In the genomic region with DNA sequence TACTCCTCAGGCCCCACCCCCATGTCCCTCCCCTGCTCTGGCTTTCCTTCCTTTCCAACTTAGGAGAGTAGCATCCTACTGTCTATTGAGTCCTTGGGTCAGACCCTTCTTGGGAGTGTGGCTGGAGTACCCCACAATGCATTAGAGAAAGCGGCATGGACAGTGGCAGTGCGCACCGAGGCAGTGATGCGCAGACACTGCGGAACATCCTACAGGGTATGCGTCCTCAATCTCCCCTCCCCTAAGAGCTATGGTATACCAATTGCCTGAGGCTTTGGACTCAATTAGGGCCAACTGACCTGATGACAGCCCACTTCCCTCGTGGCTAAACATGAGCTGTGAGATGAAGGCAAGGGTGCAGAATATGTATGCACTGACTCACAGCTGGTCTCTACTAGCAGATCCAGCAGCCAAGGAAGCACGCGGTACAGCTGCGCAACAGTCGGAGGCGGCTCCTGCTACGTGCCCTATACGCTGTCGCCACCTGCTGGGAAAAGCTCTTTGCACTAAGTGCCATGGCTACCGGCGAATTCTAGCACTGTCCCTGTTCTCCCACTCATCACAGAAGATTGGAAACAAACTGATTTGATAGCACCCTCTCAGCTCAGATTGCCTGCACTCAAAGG, we compare ENCODE assay signal across 10 mouse cellular contexts. TPM values are rescaled to one million over a fixed set of nuclear protein-coding genes. Genes with fewer than 3 reads are reported as not detected.
DNase-seq lines count a peak whose midpoint lies in the region; ATAC-seq and TF ChIP-seq lines count a peak whose summit lies in the region.
"Had no signal": no experiment of that assay in that cellular context is flagged by ENCODE, and none has a peak within 500 bp of the region (broad histone marks: within the 10 kb centered on the region; RNA-seq: fewer than 3 reads in every experiment).

No protein-coding gene starts in this region.

- no peak overlapping the region for H3K9ac ChIP-seq in intestine, postnatal 0 days (ENCODE audit: low read depth, low read length)
- no peak overlapping the region for H3K9ac ChIP-seq in liver, embryonic 11.5 days (ENCODE audit: low read depth, low read length)
- no peak overlapping the region for H3K9ac ChIP-seq in midbrain, postnatal 0 days (replicated peaks; ENCODE audit: low read length, poor library complexity, severe bottlenecking)

- no peak overlapping the region for H3K4me3 ChIP-seq in intestine, postnatal 0 days (ENCODE audit: low read depth, low read length)
- no peak overlapping the region for H3K4me3 ChIP-seq in liver, embryonic 11.5 days (ENCODE audit: low read depth, low read length)
- H3K4me3 ChIP-seq in midbrain, postnatal 0 days (ENCODE audit: low read depth, low read length): no peak overlapping the region

- peak; percentile 51 to 59 for DNase-seq in left cerebral cortex, adult 18-20 months (ENCODE audit: low spot score in 2 of 2)
- DNase-seq in left cerebral cortex, adult 11 months (ENCODE audit: low spot score): no peak
- peak; percentile 47 for DNase-seq in c-Kit-positive CD71-positive TER-119-positive erythroid progenitor cells, embryonic 14.5 days (ENCODE audit: low spot score)
- DNase-seq in heart, adult 8-10 months (ENCODE audit: low spot score): peak; percentile 75
- DNase-seq in liver, embryonic 11.5 days (ENCODE audit: low spot score): peak; percentile 46
- DNase-seq in midbrain, postnatal 0 days (ENCODE audit: low spot score): no peak
- DNase-seq in thymus, postnatal 4 days: peak; percentile 82

- no peaks in the 10 kb centered on the region for H3K9me3 ChIP-seq in intestine, postnatal 0 days (ENCODE audit: control insufficient read depth)
- H3K9me3 ChIP-seq in liver, embryonic 11.5 days (ENCODE audit: control insufficient read depth, low read length): no peaks in the 10 kb centered on the region
- no peaks in the 10 kb centered on the region for H3K9me3 ChIP-seq in midbrain, postnatal 0 days (ENCODE audit: low read length)

- peak; percentile 76 for TF ChIP-seq CTCF in intestine, postnatal 0 days (IDR thresholded peaks at IDR 0.05; ENCODE audit: low read depth)
- no peak for TF ChIP-seq CTCF in midbrain, postnatal 0 days (IDR thresholded peaks at IDR 0.05)

- no peak overlapping the region for H3K4me2 ChIP-seq in intestine, postnatal 0 days (replicated peaks; ENCODE audit: low read depth)
- 0 out of 2 replicates have a peak overlapping the region, but pooled peaks have one; percentile 23 for H3K4me2 ChIP-seq in liver, embryonic 11.5 days
- H3K4me2 ChIP-seq in midbrain, postnatal 0 days (ENCODE audit: low read depth, low read length, poor library complexity, severe bottlenecking): no peak overlapping the region

- peaks cover 38% of the 10 kb centered on the region for H3K36me3 ChIP-seq in intestine, postnatal 0 days (ENCODE audit: control insufficient read depth, insufficient read depth)
- H3K36me3 ChIP-seq in liver, embryonic 11.5 days (ENCODE audit: control insufficient read depth, insufficient read depth, low read length): peaks cover 9% of the 10 kb centered on the region; the same call in 1 of the 2 replicates
- peaks cover 25% of the 10 kb centered on the region for H3K36me3 ChIP-seq in midbrain, postnatal 0 days (ENCODE audit: insufficient read depth, low read length)

- no peaks in the 10 kb centered on the region; the same call in 1 of the 2 replicates for H3K4me1 ChIP-seq in intestine, postnatal 0 days (replicated peaks; ENCODE audit: control insufficient read depth, insufficient read depth, low read length)
- H3K4me1 ChIP-seq in liver, embryonic 11.5 days (replicated peaks; ENCODE audit: control insufficient read depth, insufficient read depth, low read length): peaks cover 14% of the 10 kb centered on the region
- H3K4me1 ChIP-seq in midbrain, postnatal 0 days (ENCODE audit: insufficient read depth, low read length): no peaks in the 10 kb centered on the region

- WGBS in intestine, postnatal 0 days: 47% methylated on average over 17 of the region's 17 CpGs
- 32% methylated on average over 17 of the region's 17 CpGs for WGBS in liver, embryonic 11.5 days
- 36% methylated on average over 17 of the region's 17 CpGs for WGBS in midbrain, postnatal 0 days

- H3K27ac ChIP-seq in intestine, postnatal 0 days (ENCODE audit: low read depth, low read length): no peak overlapping the region; the same call in 1 of the 2 replicates
- no peak overlapping the region for H3K27ac ChIP-seq in liver, embryonic 11.5 days (ENCODE audit: low read depth, low read length)
- no peak overlapping the region for H3K27ac ChIP-seq in midbrain, postnatal 0 days (ENCODE audit: low read depth, low read length)

- H3K27me3 ChIP-seq in intestine, postnatal 0 days (replicated peaks; ENCODE audit: control insufficient read depth, insufficient read depth, low read length): peaks cover 55% of the 10 kb centered on the region
- no peaks in the 10 kb centered on the region for H3K27me3 ChIP-seq in liver, embryonic 11.5 days (replicated peaks; ENCODE audit: control insufficient read depth, insufficient read depth, low read length)
- no peaks in the 10 kb centered on the region for H3K27me3 ChIP-seq in midbrain, postnatal 0 days (ENCODE audit: insufficient read depth, low read length)
- H3K27me3 ChIP-seq: Patski had no signal

- ATAC-seq in intestine, postnatal 0 days: peak; percentile 71
- ATAC-seq in liver, embryonic 11.5 days (replicated peaks; ENCODE audit: low FRiP score): peak; percentile 54
- 0 out of 2 replicates have a peak, but pooled peaks have one; percentile 45 for ATAC-seq in midbrain, postnatal 0 days (ENCODE audit: low FRiP score)

RNA-seq across cellular contexts. Expression of a gene that starts 2.2 kb away (rescaled TPM):
- total RNA-seq in left cerebral cortex, adult 18-20 months (2021): under 1 TPM; 0.67 to 0.80 TPM
- total RNA-seq in heart, adult 8-10 months (2022): not detected
- polyA plus RNA-seq in intestine, postnatal 0 days (2015; fragmentation: Nextera tagmentation; extraction: Ambion mirVana): 0.26 and 0.55 TPM in 2 replicates
- polyA plus RNA-seq in liver, embryonic 11.5 days (2014; fragmentation: Nextera tagmentation; extraction: Ambion mirVana): not detected in 2 replicates
- not detected in 2 replicates for total RNA-seq in midbrain, postnatal 0 days (2014; rRNA removed)
- not detected in 2 replicates for polyA plus RNA-seq in midbrain, postnatal 0 days (2015; fragmentation: Nextera tagmentation; extraction: Ambion mirVana)

RNA-seq across cellular contexts. Expression of a gene that starts 12.4 kb away (rescaled TPM):
- 10 to 100 TPM; 14.2 to 14.3 TPM for total RNA-seq in left cerebral cortex, adult 18-20 months (2021)
- total RNA-seq in heart, adult 8-10 months (2022): 10 to 100 TPM; 21.4 to 53.8 (median 48.1) TPM
- 24.7 and 28.5 TPM in 2 replicates for polyA plus RNA-seq in intestine, postnatal 0 days (2015; fragmentation: Nextera tagmentation; extraction: Ambion mirVana)
- polyA plus RNA-seq in liver, embryonic 11.5 days (2014; fragmentation: Nextera tagmentation; extraction: Ambion mirVana): 16.1 and 19.4 TPM in 2 replicates
- total RNA-seq in midbrain, postnatal 0 days (2014; rRNA removed): 8.3 and 15.4 TPM in 2 replicates
- 9.2 and 11.2 TPM in 2 replicates for polyA plus RNA-seq in midbrain, postnatal 0 days (2015; fragmentation: Nextera tagmentation; extraction: Ambion mirVana)

RNA-seq across cellular contexts. Expression of a gene that starts 21.1 kb away (rescaled TPM):
- 10 to 100 TPM; 58.3 to 59.3 TPM for total RNA-seq in left cerebral cortex, adult 18-20 months (2021)
- 1 to 10 TPM; 5.3 to 8.0 (median 7.2) TPM for total RNA-seq in heart, adult 8-10 months (2022)
- 6.8 and 8.0 TPM in 2 replicates for polyA plus RNA-seq in intestine, postnatal 0 days (2015; fragmentation: Nextera tagmentation; extraction: Ambion mirVana)
- 8.1 and 12.1 TPM in 2 replicates for polyA plus RNA-seq in liver, embryonic 11.5 days (2014; fragmentation: Nextera tagmentation; extraction: Ambion mirVana)
- 50.8 and 54.4 TPM in 2 replicates for total RNA-seq in midbrain, postnatal 0 days (2014; rRNA removed)
- polyA plus RNA-seq in midbrain, postnatal 0 days (2015; fragmentation: Nextera tagmentation; extraction: Ambion mirVana): 61.9 and 68.2 TPM in 2 replicates

RNA-seq across cellular contexts. Expression of a gene that starts 34.7 kb away (rescaled TPM):
- 10 to 100 TPM; 29.3 to 30.7 TPM for total RNA-seq in left cerebral cortex, adult 18-20 months (2021)
- 1 to 10 TPM; 3.7 to 8.9 (median 4.9) TPM for total RNA-seq in heart, adult 8-10 months (2022)
- polyA plus RNA-seq in intestine, postnatal 0 days (2015; fragmentation: Nextera tagmentation; extraction: Ambion mirVana): 11.3 and 12.7 TPM in 2 replicates
- 51.4 and 51.8 TPM in 2 replicates for polyA plus RNA-seq in liver, embryonic 11.5 days (2014; fragmentation: Nextera tagmentation; extraction: Ambion mirVana)
- total RNA-seq in midbrain, postnatal 0 days (2014; rRNA removed): 51.2 and 65.2 TPM in 2 replicates
- polyA plus RNA-seq in midbrain, postnatal 0 days (2015; fragmentation: Nextera tagmentation; extraction: Ambion mirVana): 63.6 and 69.4 TPM in 2 replicates

RNA-seq across cellular contexts. Expression of a gene that starts 39.2 kb away (rescaled TPM):
- not detected for total RNA-seq in left cerebral cortex, adult 18-20 months (2021)
- not detected for total RNA-seq in heart, adult 8-10 months (2022)
- not detected in 2 replicates for polyA plus RNA-seq in intestine, postnatal 0 days (2015; fragmentation: Nextera tagmentation; extraction: Ambion mirVana)
- polyA plus RNA-seq in liver, embryonic 11.5 days (2014; fragmentation: Nextera tagmentation; extraction: Ambion mirVana): not detected in 2 replicates
- not detected in 2 replicates for total RNA-seq in midbrain, postnatal 0 days (2014; rRNA removed)
- not detected in 2 replicates for polyA plus RNA-seq in midbrain, postnatal 0 days (2015; fragmentation: Nextera tagmentation; extraction: Ambion mirVana)
- total RNA-seq: layer of hippocampus, postnatal 36 days had no signal
- polyA plus RNA-seq: Patski had no signal

Comparison
In these comparisons a context has a peak if more than half of its experiments do, and no peak if none do; other contexts are left out.
1. DNase-seq: peak in left cerebral cortex, adult 18-20 months (2 of 2), c-Kit-positive CD71-positive TER-119-positive erythroid progenitor cells, embryonic 14.5 days (single experiment), heart, adult 8-10 months (single experiment), liver, embryonic 11.5 days (single experiment) and thymus, postnatal 4 days (single experiment); none in left cerebral cortex, adult 11 months (single experiment) and midbrain, postnatal 0 days (single experiment).
2. Peak in every context shown above with its lines, with median percentiles within 50 percentile points of each other: ATAC-seq.